Mouse (Mus musculus) E14TG2a.4 (cell line): Measurements from ENCODE around the gene Csrnp2.

Experiments
- CTCF ChIP-seq: conservative IDR thresholded peaks from 2 replicates; pipeline ENCODE4 v1.5.1; 2014; ENCODE audit warnings: low read length
- NANOG ChIP-seq: IDR thresholded peaks from 2 replicates; pipeline ENCODE4 v1.6.1; 2014; ENCODE audit warnings: borderline replicate concordance, low read length, mixed read lengths
- POU5F1 ChIP-seq: IDR thresholded peaks from 2 replicates; pipeline ENCODE4 v1.6.1; 2014; ENCODE audit warnings: low read length, borderline replicate concordance

- no peak for TF ChIP-seq CTCF
- no peak for TF ChIP-seq NANOG
- TF ChIP-seq POU5F1, result no peak
Measured at GRCm38 (mm10) chr15:100462086-100462485, 33.2 kb downstream of the Csrnp2 start.
